1 mouse cellular context compared by ENCODE assay signal in the genomic region with DNA sequence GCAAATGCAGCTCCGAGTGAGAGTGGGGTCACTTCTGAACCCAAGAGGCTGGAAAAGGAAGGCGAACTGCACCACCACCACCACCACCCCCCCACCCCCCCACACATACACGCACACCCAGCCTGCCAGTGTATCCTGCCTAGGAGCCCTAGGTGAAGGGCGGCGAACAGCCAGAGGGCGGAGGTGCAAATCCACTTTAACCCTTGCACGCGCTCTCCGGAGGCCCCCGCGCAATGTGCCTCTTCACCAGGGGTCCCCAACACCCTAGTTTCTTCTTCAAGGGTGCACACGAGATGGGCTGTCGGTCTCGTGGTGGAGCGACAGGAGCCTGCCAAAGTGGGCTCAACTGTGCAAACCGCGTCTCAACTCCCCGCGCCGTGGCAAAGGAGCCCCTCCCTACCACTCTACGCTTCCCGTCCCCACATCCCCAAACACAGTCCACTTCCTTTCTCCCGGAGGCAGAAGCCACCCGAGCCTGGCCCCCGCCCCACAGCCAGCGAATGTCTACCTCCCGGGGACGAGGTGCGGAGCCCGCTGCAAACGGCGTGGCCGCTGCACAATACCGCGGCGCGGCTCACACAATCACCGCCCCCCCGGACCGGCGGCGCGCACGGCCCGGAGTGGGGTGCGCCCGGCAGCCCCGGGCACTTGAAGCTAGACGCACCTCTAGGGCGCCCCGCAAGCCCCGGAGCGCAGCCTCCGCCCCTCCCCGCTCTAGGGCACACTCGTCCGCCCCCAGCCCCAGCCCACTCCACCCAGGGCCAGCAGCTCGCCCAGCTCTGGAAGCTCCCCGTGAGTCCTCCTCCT.
TF ChIP-seq lines count a peak whose summit lies in the region.

No protein-coding gene starts in this region.

TF ChIP-seq in CH12.LX, 34 proteins besides CTCF, POLR2A, EP300 and RAD21 (continued from another document):
- no peak for TF ChIP-seq E2F4 (IDR thresholded peaks at IDR 0.05; ENCODE audit: insufficient replicate concordance, low read depth, low read length)
- no peak for TF ChIP-seq USF1 (IDR thresholded peaks at IDR 0.05; ENCODE audit: low read depth, low read length)
